Mouse (Mus musculus) cerebellum, adult 2 months (tissue): ENCODE measurements around the gene Tfb1m. TPM values are rescaled to one million over a fixed set of nuclear protein-coding genes. Genes with fewer than 3 reads are reported as not detected.

Experiments used
- DNase-seq, 2 experiments: peaks; one replicate each; pipeline ENCODE4 v3.0.0; 2021
- H3K27ac ChIP-seq: fragments of 200-500 bp; 2 replicates; pipeline ENCODE4 v1.5.1; 2012; ENCODE audit warnings: low read length, control low read depth, inconsistent platforms; ENCODE audit not compliant: insufficient read depth
- H3K27me3 ChIP-seq: fragments of 200-500 bp; 2 replicates; pipeline ENCODE4 v1.6.1; 2012; ENCODE audit warnings: inconsistent platforms, mild to moderate bottlenecking, low read length, moderate library complexity; ENCODE audit not compliant: control insufficient read depth, insufficient read depth
- H3K4me1 ChIP-seq: fragments of 200-500 bp; 2 replicates; pipeline ENCODE4 v1.6.1; 2011; ENCODE audit warnings: low read length; ENCODE audit not compliant: control insufficient read depth, insufficient read depth
- H3K4me3 ChIP-seq: fragments of 200-500 bp; replicated peaks from 2 replicates; pipeline ENCODE3; 2011; ENCODE audit warnings: mild to moderate bottlenecking, low read depth, low read length, control low read depth; ENCODE audit not compliant: insufficient read depth
- CTCF ChIP-seq: fragments of 200-500 bp; IDR thresholded peaks from 2 replicates; pipeline ENCODE4 v1.5.1; 2011; ENCODE audit warnings: low read depth, mild to moderate bottlenecking, control low read depth, low read length, moderate library complexity, borderline replicate concordance; ENCODE audit not compliant: insufficient read depth
- POLR2A ChIP-seq: fragments of 200-500 bp; IDR thresholded peaks from 2 replicates; pipeline ENCODE4 v1.6.1; 2011; ENCODE audit warnings: low read length, control low read depth, borderline replicate concordance; ENCODE audit not compliant: insufficient read depth
- WGBS: fragments of 180-500 bp; shearing (Covaris S2); methylation state at CpG from one replicate; pipeline ENCODE4 v1.1.7; 2018; 5-methylcytosine and 5-hydroxymethylcytosine counted together
- polyA plus RNA-seq: library from polyadenylated mRNA; depleted of rRNA; stranded (reverse); fragments of >200 nt; gene quantifications from 2 replicates; pipeline ENCODE4 v1.2.3, GENCODE M21; 2012

Tfb1m gene
- polyA plus RNA-seq, 1 experiment: 8.4 TPM

DNA sequence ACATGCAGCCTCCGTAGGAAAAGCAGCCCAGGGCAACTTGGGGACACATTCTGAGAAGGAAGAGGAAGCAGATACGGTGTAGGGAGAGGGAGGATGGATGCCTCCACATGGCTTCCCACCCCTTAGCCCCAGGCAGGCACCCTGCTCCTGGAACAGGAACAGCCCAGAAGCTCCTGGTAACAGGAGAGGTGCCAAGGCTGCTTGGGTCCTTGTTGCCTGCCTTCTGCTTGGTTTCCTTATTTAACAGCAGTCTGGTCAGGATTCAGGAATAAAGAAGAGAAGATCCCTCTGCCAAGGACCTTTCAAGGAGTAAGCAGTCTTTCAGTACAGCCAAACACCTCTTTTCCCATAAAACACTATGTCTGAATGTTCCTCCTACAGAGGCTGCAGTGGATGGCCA, 62.0 kb downstream of the Tfb1m start:
- H3K27ac ChIP-seq: no peak overlapping the region
- TF ChIP-seq CTCF (no peak), POLR2A (no peak)

GRCm38 (mm10) chr17:3491667-3492066, 65.9 kb downstream of the Tfb1m start:
- 39% methylated on average over 6 of the region's 6 CpGs for WGBS
- Histone ChIP-seq H3K27me3 (no peaks in the 10 kb centered on the region), H3K4me3 (no peak overlapping the region), H3K4me1 (no peaks in the 10 kb centered on the region), H3K27ac (no peak overlapping the region)
- no peak for TF ChIP-seq CTCF
- no peak for TF ChIP-seq POLR2A
- DNase-seq: no peak

More for the DNA sequence above, 62.0 kb downstream of the Tfb1m start:
- H3K27me3 ChIP-seq: no peaks in the 10 kb centered on the region
- H3K4me1 ChIP-seq: no peaks in the 10 kb centered on the region
- no peak overlapping the region for H3K4me3 ChIP-seq
- DNase-seq: peak in 1 of 2 experiments; percentile 10
- WGBS: 32% methylated on average over 2 of the region's 2 CpGs

DNA sequence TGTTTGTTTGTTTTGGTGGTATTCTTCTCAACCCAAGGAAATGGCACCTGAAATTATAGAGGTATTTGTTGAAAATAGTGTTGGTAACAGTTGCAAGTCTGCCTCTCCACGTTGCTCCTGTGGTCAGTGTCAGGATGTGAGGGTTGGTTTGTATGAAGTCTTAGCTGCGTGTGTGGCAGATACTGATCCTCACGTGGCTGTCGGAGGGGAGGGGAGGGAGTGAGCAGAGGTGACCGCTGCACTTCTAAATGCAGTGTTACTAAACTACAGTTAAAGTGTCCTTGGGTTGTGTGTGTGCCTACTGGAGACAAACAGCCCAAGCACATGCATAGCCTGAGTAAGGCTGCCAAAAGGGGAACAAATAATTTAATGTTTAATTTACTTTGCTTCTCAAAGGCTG, 66.5 kb downstream of the Tfb1m start:
- Histone ChIP-seq H3K4me1 (no peaks in the 10 kb centered on the region), H3K4me3 (no peak overlapping the region)
- no peak for TF ChIP-seq CTCF
- TF ChIP-seq POLR2A: no peak

GRCm38 (mm10) chr17:3490216-3490895, 67.2 kb downstream of the Tfb1m start:
- no peak overlapping the region for H3K27ac ChIP-seq
- H3K27me3 ChIP-seq: no peaks in the 10 kb centered on the region
- WGBS: 63% methylated on average over 11 of the region's 11 CpGs
- H3K4me1 ChIP-seq: no peaks in the 10 kb centered on the region
- TF ChIP-seq CTCF (no peak), POLR2A (no peak)
- DNase-seq: peak; percentile 15 to 18
- no peak overlapping the region for H3K4me3 ChIP-seq

More for the DNA sequence above, 66.5 kb downstream of the Tfb1m start:
- 84% methylated on average over 5 of the region's 5 CpGs for WGBS
- H3K27me3 ChIP-seq: no peaks in the 10 kb centered on the region
- H3K27ac ChIP-seq: no peak overlapping the region
- no peak for DNase-seq

DNA sequence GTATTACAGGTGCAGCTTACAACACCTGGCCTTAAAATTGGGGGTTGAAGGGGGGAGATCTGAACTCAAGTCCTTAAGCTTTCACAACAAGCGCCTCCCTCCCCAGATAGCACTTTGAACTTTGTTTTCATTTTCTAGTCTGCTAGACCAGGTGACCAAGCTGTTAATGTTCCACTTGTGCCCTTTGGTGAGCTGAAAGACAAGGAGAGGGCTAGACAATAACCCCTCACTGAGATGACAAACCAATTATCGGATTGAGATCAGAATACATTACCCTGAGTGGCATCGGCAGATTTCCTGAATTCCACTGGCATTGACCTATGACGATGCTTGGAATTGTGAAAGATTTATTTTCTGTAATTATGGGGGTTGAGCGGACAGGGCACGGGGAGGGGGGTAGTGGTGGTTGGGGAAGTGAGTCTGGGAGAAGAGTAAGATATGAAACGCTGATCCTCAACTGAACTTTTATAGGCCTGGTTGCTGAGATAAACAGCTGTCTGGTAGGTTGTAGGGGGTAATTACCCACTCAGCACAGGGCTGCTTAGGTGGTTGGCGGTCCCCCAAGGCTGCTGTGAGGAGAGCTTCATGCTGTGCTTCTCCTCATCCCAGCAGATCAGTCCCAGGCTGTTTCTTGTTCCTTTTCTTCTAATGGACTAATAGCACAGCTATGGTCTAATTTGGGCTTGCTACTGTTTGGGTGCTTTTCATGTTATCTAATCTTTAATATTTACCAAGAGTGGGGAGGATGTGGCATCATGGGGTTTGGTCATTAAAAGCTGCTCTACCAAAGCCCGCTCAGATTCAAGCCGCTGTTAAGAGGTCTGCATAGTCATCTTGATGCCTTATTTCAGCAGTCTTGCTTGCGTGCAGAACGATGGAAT, 69.6 kb downstream of the Tfb1m start:
- DNase-seq: no peak
- Histone ChIP-seq H3K4me3 (no peak overlapping the region), H3K27ac (no peak overlapping the region), H3K4me1 (no peaks in the 10 kb centered on the region), H3K27me3 (no peaks in the 10 kb centered on the region)
- TF ChIP-seq CTCF (no peak), POLR2A (no peak)
- 78% methylated on average over 12 of the region's 12 CpGs for WGBS

DNA sequence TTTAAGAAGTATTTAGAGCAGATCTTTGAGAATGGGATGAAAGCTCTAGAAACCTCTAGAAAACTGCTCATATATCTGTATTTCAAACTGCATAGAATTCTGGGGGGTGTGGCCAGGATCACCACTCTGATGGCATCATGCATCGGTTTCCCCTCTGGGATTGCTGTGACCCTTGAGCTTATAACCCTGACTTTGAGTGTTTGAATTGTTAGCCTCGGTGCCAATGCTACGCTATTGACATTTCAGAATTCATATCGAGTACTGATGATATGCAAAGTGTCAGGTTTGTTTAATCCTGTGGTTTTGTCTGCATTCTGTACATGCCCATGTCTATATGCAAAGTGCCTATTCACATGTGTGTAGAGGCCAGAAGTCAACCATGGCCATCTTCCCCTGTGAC, 70.4 kb downstream of the Tfb1m start:
- H3K27ac ChIP-seq: no peak overlapping the region
- no peak overlapping the region for H3K4me3 ChIP-seq
- DNase-seq: no peak
- no peaks in the 10 kb centered on the region for H3K27me3 ChIP-seq
- TF ChIP-seq POLR2A (no peak), CTCF (no peak)
- peaks cover 2% of the 10 kb centered on the region; the same call in 1 of the 2 replicates for H3K4me1 ChIP-seq
- 92% methylated on average over 4 of the region's 4 CpGs for WGBS

DNA sequence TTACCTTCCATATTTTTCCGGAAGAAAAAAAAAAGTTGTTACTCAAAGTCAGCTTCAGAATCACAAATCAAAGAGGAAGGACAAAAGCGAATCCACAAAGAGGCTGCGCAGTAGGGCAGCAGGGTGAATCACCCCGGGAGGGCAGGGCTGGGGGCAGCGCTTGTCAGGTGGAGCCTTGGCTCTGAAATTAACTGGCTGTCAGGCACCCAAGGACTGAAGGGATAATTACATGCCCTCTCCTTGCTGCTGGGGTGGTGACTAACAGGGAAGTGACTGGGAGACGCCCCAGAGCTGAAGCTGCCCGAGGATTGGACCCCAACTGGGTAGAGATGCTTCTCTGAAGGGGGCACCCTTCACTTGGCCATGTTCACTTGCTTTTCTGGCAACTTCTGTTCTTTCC, 71.7 kb downstream of the Tfb1m start:
- 75% methylated on average over 7 of the region's 7 CpGs for WGBS
- Histone ChIP-seq H3K27me3 (no peaks in the 10 kb centered on the region), H3K4me1 (peaks cover 9% of the 10 kb centered on the region; the same call in 1 of the 2 replicates), H3K27ac (no peak overlapping the region), H3K4me3 (no peak overlapping the region)
- TF ChIP-seq POLR2A: no peak
- DNase-seq: no peak
